Mouse (Mus musculus) testis, adult 2 months (tissue): ENCODE results near the gene Cela3a.

ENCODE experiments used
- CTCF ChIP-seq: fragments of 200-500 bp; IDR thresholded peaks from 2 replicates; pipeline ENCODE4 v1.5.1; 2012; ENCODE audit warnings: low read depth, mild to moderate bottlenecking, inconsistent platforms, low read length, moderate library complexity; ENCODE audit not compliant: control insufficient read depth, insufficient read depth, insufficient replicate concordance
- POLR2A ChIP-seq: fragments of 200-500 bp; IDR thresholded peaks from 2 replicates; pipeline ENCODE4 v1.6.1; 2012; ENCODE audit warnings: low read depth, mild to moderate bottlenecking, inconsistent platforms, low read length, moderate library complexity; ENCODE audit not compliant: control insufficient read depth

- TF ChIP-seq CTCF (no peak), POLR2A (no peak)
Measured at GRCm38 (mm10) chr4:137454582-137454981, 45.0 kb upstream of the Cela3a start.
